In the genomic region with DNA sequence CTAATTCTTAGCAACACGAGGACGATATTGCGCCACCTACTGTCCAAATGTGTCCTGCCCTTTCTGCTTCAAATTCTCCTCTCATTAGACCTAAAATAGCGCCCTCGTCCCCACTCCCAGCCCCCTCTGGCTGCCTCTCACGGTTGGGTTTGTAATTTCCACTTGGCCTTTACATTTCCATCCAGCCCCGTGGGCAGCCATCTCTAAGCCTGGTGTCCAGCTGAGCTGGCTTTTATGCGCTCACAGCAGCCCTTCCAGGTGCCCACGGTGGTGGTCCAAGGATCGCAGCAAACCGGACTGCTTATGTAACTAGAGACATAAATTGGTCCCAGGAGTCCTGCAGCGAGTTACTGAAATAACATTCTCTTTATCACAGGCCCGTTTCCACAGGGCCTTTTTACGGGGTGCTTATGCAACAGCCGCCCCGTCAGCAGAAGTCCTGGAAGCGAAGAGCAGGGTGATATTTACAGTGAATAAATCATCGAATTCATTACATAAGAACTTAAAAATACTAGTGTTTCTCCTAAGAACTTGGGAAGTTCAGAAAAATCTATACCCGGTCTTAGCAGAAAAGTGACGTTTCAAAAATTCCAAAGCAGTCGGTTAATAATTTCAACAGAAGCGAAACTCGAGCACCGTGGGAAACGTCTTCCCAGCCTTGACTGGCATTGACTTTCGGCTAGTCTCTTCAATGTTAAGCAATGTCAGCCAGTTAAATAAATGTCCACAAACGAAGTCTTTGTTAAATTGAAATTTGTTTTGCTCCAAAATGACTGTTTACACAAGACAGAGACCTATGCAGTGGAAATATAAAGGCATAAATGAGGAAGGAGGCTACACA, we compare ENCODE assay signal across 9 mouse cellular contexts. TPM values are rescaled to one million over a fixed set of nuclear protein-coding genes. Genes with fewer than 3 reads are reported as not detected.
DNase-seq lines count a peak whose midpoint lies in the region; ATAC-seq lines count a peak whose summit lies in the region.
"Had no signal": no experiment of that assay in that cellular context is flagged by ENCODE, and none has a peak within 500 bp of the region (broad histone marks: within the 10 kb centered on the region; RNA-seq: fewer than 3 reads in every experiment).

No protein-coding gene starts in this region.

- H3K36me3 ChIP-seq in megakaryocyte, embryonic 14.5 days (replicated peaks; ENCODE audit: low read length): no peaks in the 10 kb centered on the region
- no peaks in the 10 kb centered on the region for H3K36me3 ChIP-seq in hindbrain, embryonic 13.5 days
- H3K36me3 ChIP-seq in limb, embryonic 15.5 days: no peaks in the 10 kb centered on the region
- H3K36me3 ChIP-seq: heart, embryonic 15.5 days had no signal

- H3K4me3 ChIP-seq in megakaryocyte, embryonic 14.5 days (replicated peaks): peak overlapping the region; percentile 14
- no peak overlapping the region for H3K4me3 ChIP-seq in hindbrain, embryonic 13.5 days
- H3K4me3 ChIP-seq in limb, embryonic 15.5 days: 0 out of 2 replicates have a peak overlapping the region, but pooled peaks have one; percentile 18
- H3K4me3 ChIP-seq: heart, embryonic 15.5 days had no signal

- no peak for ATAC-seq in megakaryocyte, adult 5-6 weeks (ENCODE audit: poor library complexity, severe bottlenecking)
- ATAC-seq in hindbrain, embryonic 13.5 days (ENCODE audit: low FRiP score): no peak
- ATAC-seq in limb, embryonic 15.5 days (ENCODE audit: insufficient number of reproducible peaks, low FRiP score, low TSS enrichment, low read depth): no peak
- no peak for ATAC-seq in erythroid progenitor cell, adult 5-6 weeks (replicated peaks; ENCODE audit: low FRiP score, poor library complexity, severe bottlenecking)

- H3K27me3 ChIP-seq in megakaryocyte, embryonic 14.5 days (replicated peaks): no peaks in the 10 kb centered on the region
- peaks cover 13% of the 10 kb centered on the region for H3K27me3 ChIP-seq in hindbrain, embryonic 13.5 days
- H3K27me3 ChIP-seq in limb, embryonic 15.5 days: no peaks in the 10 kb centered on the region; the same call in 1 of the 2 replicates
- H3K27me3 ChIP-seq: heart, embryonic 15.5 days had no signal

- peaks cover 14% of the 10 kb centered on the region for H3K9me3 ChIP-seq in megakaryocyte, embryonic 14.5 days
- H3K9me3 ChIP-seq in hindbrain, embryonic 13.5 days: no peaks in the 10 kb centered on the region
- H3K9me3 ChIP-seq in limb, embryonic 15.5 days: no peaks in the 10 kb centered on the region
- H3K9me3 ChIP-seq: heart, embryonic 15.5 days had no signal

- H3K4me1 ChIP-seq in megakaryocyte, embryonic 14.5 days: peaks cover 42% of the 10 kb centered on the region
- peaks cover 22% of the 10 kb centered on the region for H3K4me1 ChIP-seq in hindbrain, embryonic 13.5 days (replicated peaks)
- peaks cover 30% of the 10 kb centered on the region for H3K4me1 ChIP-seq in limb, embryonic 15.5 days

- 0 out of 2 replicates have a peak overlapping the region, but pooled peaks have one; percentile 3 for H3K4me2 ChIP-seq in hindbrain, embryonic 13.5 days
- peak overlapping the region; percentile 38 for H3K4me2 ChIP-seq in limb, embryonic 15.5 days
- H3K4me2 ChIP-seq: heart, embryonic 15.5 days had no signal

- no peak overlapping the region for H3K9ac ChIP-seq in hindbrain, embryonic 13.5 days
- H3K9ac ChIP-seq in limb, embryonic 15.5 days: no peak overlapping the region
- H3K9ac ChIP-seq: heart, embryonic 15.5 days had no signal

- 46% methylated on average over 27 of the region's 27 CpGs for whole genome bisulfite sequencing in hindbrain, embryonic 13.5 days
- WGBS in limb, embryonic 15.5 days: 23% methylated on average over 27 of the region's 27 CpGs

- peak; percentile 54 for DNase-seq in WW6 (ENCODE audit: low read depth, low spot score)
- peak; percentile 80 for DNase-seq in embryo, embryonic 10.5 days (ENCODE audit: low spot score)
- DNase-seq in retina, postnatal 7 days (ENCODE audit: low read depth, low spot score): peak; percentile 44

- no peak overlapping the region for H3K27ac ChIP-seq in hindbrain, embryonic 13.5 days
- peak overlapping the region; percentile 64; the same call in 1 of the 2 replicates for H3K27ac ChIP-seq in limb, embryonic 15.5 days
- H3K27ac ChIP-seq: heart, embryonic 15.5 days had no signal

RNA-seq across cellular contexts. Expression of a gene that starts 57.3 kb away (rescaled TPM):
- polyA plus RNA-seq in megakaryocyte, embryonic 14.5 days (2012; ENCODE audit: insufficient read depth, low replicate concordance): 77.6 and 434 TPM in 2 replicates
- total RNA-seq in megakaryocyte, adult 5-6 weeks (2015): 70.3 and 88.4 TPM in 2 replicates
- total RNA-seq in megakaryocyte, adult 5-6 weeks (2017): 87.7 and 103 TPM in 2 replicates
- polyA plus RNA-seq in hindbrain, embryonic 13.5 days (2015; fragmentation: Nextera tagmentation; extraction: Ambion mirVana): 177 and 179 TPM in 2 replicates
- 125 TPM in 2 replicates for polyA plus RNA-seq in limb, embryonic 15.5 days (2015; fragmentation: Nextera tagmentation; extraction: Ambion mirVana)
- total RNA-seq in erythroid progenitor cell, adult 5-6 weeks (2015; ENCODE audit: low replicate concordance): 60.5 and 79.2 TPM in 2 replicates
- 83.6 and 119 TPM in 2 replicates for total RNA-seq in erythroid progenitor cell, adult 5-6 weeks (2017; ENCODE audit: low replicate concordance)
